Mouse (Mus musculus) MEL (cell line): Measurements from ENCODE around the gene Adora3.

ENCODE experiments used
- CTCF ChIP-seq, 3 experiments: IDR thresholded peaks in 2 of 3; conservative IDR thresholded peaks in 1 of 3; 2 replicates each; pipeline ENCODE4 v1.5.1; 2011 to 2012; ENCODE audit warnings: low read length in 3 of 3, low read depth in 2 of 3, mild to moderate bottlenecking in 2 of 3, improper control_type of control experiment in 1 of 3, inconsistent platforms in 1 of 3, mixed read lengths in 1 of 3, moderate library complexity in 1 of 3; ENCODE audit not compliant: control insufficient read depth in 1 of 3, insufficient read depth in 1 of 3, poor library complexity in 1 of 3, severe bottlenecking in 1 of 3
- E2F4 ChIP-seq: IDR thresholded peaks from 2 replicates; pipeline ENCODE4 v1.6.1; 2011; ENCODE audit warnings: low read depth, low read length, improper control_type of control experiment, borderline replicate concordance
- GABPA ChIP-seq: IDR thresholded peaks from 2 replicates; pipeline ENCODE4 v1.6.1; 2012; ENCODE audit warnings: low read depth, mild to moderate bottlenecking, inconsistent platforms, low read length, improper control_type of control experiment, moderate library complexity
- GATA1 ChIP-seq: IDR thresholded peaks from 2 replicates; pipeline ENCODE4 v1.6.1; 2011; ENCODE audit warnings: low read depth, low read length, improper control_type of control experiment
- JUND ChIP-seq: IDR thresholded peaks from 2 replicates; pipeline ENCODE4 v1.6.1; 2011; ENCODE audit warnings: low read depth, mild to moderate bottlenecking, improper control_type of control experiment, low read length
- KAT2A ChIP-seq: conservative IDR thresholded peaks from 2 replicates; pipeline ENCODE4 v1.6.1; 2012; ENCODE audit warnings: low read depth, low read length, improper control_type of control experiment, inconsistent platforms
- MAFK ChIP-seq: IDR thresholded peaks from 2 replicates; pipeline ENCODE4 v1.6.1; 2011; ENCODE audit warnings: low read depth, mild to moderate bottlenecking, low read length, improper control_type of control experiment, borderline replicate concordance
- MEF2A ChIP-seq: IDR thresholded peaks from 2 replicates; pipeline ENCODE4 v1.6.1; 2014; ENCODE audit warnings: low read depth, mild to moderate bottlenecking, inconsistent platforms, low read length, improper control_type of control experiment; ENCODE audit not compliant: poor library complexity, insufficient replicate concordance, severe bottlenecking; ENCODE audit errors: extremely low read depth
- MYB ChIP-seq: IDR thresholded peaks from 2 replicates; pipeline ENCODE4 v1.6.1; 2011; ENCODE audit warnings: mild to moderate bottlenecking, low read depth, low read length, improper control_type of control experiment
- POLR2A ChIP-seq, 2 experiments: IDR thresholded peaks; 2 replicates each; pipeline ENCODE4 v1.6.1; 2011 to 2012; ENCODE audit warnings: low read length in 2 of 2, mild to moderate bottlenecking in 2 of 2, control low read depth in 1 of 2, improper control_type of control experiment in 1 of 2, low read depth in 1 of 2, moderate library complexity in 1 of 2; ENCODE audit not compliant: control insufficient read depth in 1 of 2, insufficient read depth in 1 of 2, poor library complexity in 1 of 2
- RAD21 ChIP-seq: IDR thresholded peaks from 2 replicates; pipeline ENCODE4 v1.6.1; 2011; ENCODE audit warnings: mild to moderate bottlenecking, low read depth, low read length, improper control_type of control experiment
- SMC3 ChIP-seq: IDR thresholded peaks from 2 replicates; pipeline ENCODE4 v1.6.1; 2011; ENCODE audit warnings: low read depth, low read length, improper control_type of control experiment
- TAL1 ChIP-seq: IDR thresholded peaks from 2 replicates; pipeline ENCODE4 v1.6.1; 2012; ENCODE audit warnings: mild to moderate bottlenecking, inconsistent platforms, low read length, moderate library complexity, mixed read lengths
- ZMIZ1 ChIP-seq: IDR thresholded peaks from 2 replicates; pipeline ENCODE4 v1.6.1; 2012; ENCODE audit warnings: low read depth, mild to moderate bottlenecking, inconsistent platforms, low read length, improper control_type of control experiment, moderate library complexity

DNA sequence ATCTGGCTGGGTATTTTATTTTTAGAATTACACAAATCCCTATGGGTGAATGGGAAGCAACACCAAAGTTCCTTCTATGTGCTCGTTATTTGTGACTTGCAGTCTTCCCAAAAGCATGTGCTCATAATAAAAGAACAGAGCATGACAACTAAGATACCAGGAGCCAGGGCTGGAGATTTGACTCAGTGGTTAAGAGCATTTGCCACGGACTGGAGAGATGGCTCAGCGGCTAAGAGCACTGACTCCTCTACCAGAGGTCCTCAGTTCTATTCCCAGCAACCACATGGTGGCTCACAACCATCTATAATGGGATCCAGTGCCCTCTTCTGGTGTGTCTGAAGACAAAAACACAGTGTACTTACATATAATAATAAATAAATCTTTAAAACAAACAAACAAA, 26.2 kb downstream of the Adora3 start:
- no peak for TF ChIP-seq KAT2A
- no peak for TF ChIP-seq CTCF (IDR thresholded peaks at IDR 0.05 in 2 of 3, conservative IDR thresholded peaks at IDR 0.05 in 1 of 3; ENCODE audit: control insufficient read depth in 1 of 3, insufficient read depth in 1 of 3, low read depth in 2 of 3, low read length in 3 of 3, poor library complexity in 1 of 3, severe bottlenecking in 1 of 3)
- no peak for TF ChIP-seq POLR2A (IDR thresholded peaks at IDR 0.05; ENCODE audit: control insufficient read depth in 1 of 2, insufficient read depth in 1 of 2, low read depth in 1 of 2, low read length in 2 of 2, poor library complexity in 1 of 2)
- TF ChIP-seq MYB = no peak
- TF ChIP-seq JUND = no peak
- TF ChIP-seq MAFK = no peak
- TF ChIP-seq GATA1 = no peak
- TF ChIP-seq ZMIZ1 = no peak
- no peak for TF ChIP-seq SMC3
- TF ChIP-seq TAL1 = no peak
- no peak for TF ChIP-seq E2F4
- TF ChIP-seq MEF2A = no peak
- TF ChIP-seq GABPA = no peak
- no peak for TF ChIP-seq RAD21
